Mouse (Mus musculus) adrenal gland, adult 18-20 months (tissue): ENCODE data around the gene Nbr1. TPM values are rescaled to one million over a fixed set of nuclear protein-coding genes. Genes with fewer than 3 reads are reported as not detected.
A peak's percentile ranks its signal among the peaks of the same experiment; 100 is the strongest.

Source experiments
- DNase-seq, 2 experiments: peaks; one replicate each; pipeline ENCODE4 v3.0.0; 2021 to 2022; ENCODE audit warnings: low spot score in 2 of 2
- long read RNA-seq, 2 experiments: library from polyadenylated mRNA; stranded (forward); transcript quantifications; one replicate each; pipeline ENCODE4 v2.0.0; 2021
- total RNA-seq, 2 experiments: library from RNA; stranded (reverse); gene quantifications; 1 replicate in 1 of 2; 2 replicates in 1 of 2; pipeline ENCODE4 v1.2.3; 2021

The Nbr1 gene
- 100 to 1,000 TPM; 128 to 165 TPM for total RNA-seq
- long read RNA-seq, experiment 1, full-length matches to known transcripts = 18 of 68 reads
- long read RNA-seq, experiment 1, partial matches to known transcripts = 38 of 68 reads
- long read RNA-seq, experiment 1, other reads (novel, unspliced or antisense) = 12 of 68 reads
- long read RNA-seq, experiment 2, full-length matches to known transcripts = 44 of 238 reads
- long read RNA-seq, experiment 2, partial matches to known transcripts = 157 of 238 reads
- long read RNA-seq, experiment 2, other reads (novel, unspliced or antisense) = 37 of 238 reads

- DNase-seq = peak; percentile 73 to 84
Measured at GRCm38 (mm10) chr11:101551751-101552475, at the start of gene Nbr1, which contains the start of gene Brca1. TSS of gene Nbr1 (plus strand) at chr11:101552149. TSS of gene Brca1 (minus strand) at chr11:101551955.

GRCm38 (mm10) chr11:101506269-101506780 lies 45.6 kb upstream of the Nbr1 start:
- no peak for DNase-seq

GRCm38 (mm10) chr11:101507090-101507489 lies 44.9 kb upstream of the Nbr1 start:
- no peak for DNase-seq

GRCm38 (mm10) chr11:101518937-101519336 lies 33.0 kb upstream of the Nbr1 start:
- peak in 1 of 2 experiments; percentile 7 for DNase-seq

GRCm38 (mm10) chr11:101519364-101519763 lies 32.6 kb upstream of the Nbr1 start:
- DNase-seq = no peak

- no peak for DNase-seq
Measured at GRCm38 (mm10) chr11:101524446-101524845, 27.5 kb upstream of the Nbr1 start.

GRCm38 (mm10) chr11:101525056-101525455 lies 26.9 kb upstream of the Nbr1 start:
- DNase-seq = no peak

- DNase-seq = no peak
Measured at GRCm38 (mm10) chr11:101525936-101526595, 25.9 kb upstream of the Nbr1 start.

GRCm38 (mm10) chr11:101526686-101527085 lies 25.3 kb upstream of the Nbr1 start:
- DNase-seq = no peak

GRCm38 (mm10) chr11:101543533-101543932 lies 8.4 kb upstream of the Nbr1 start:
- no peak for DNase-seq

GRCm38 (mm10) chr11:101544132-101544531 lies 7.8 kb upstream of the Nbr1 start:
- DNase-seq = no peak

- no peak for DNase-seq
Measured at GRCm38 (mm10) chr11:101548526-101548925, 3.4 kb upstream of the Nbr1 start.

- peak; percentile 80 for DNase-seq
Measured at GRCm38 (mm10) chr11:101552476-101553300, 739 bp downstream of the Nbr1 start.

GRCm38 (mm10) chr11:101553354-101553930 lies 1.5 kb downstream of the Nbr1 start:
- no peak for DNase-seq

- DNase-seq = no peak
Measured at GRCm38 (mm10) chr11:101556541-101556940, 4.6 kb downstream of the Nbr1 start.

- no peak for DNase-seq
Measured at GRCm38 (mm10) chr11:101556954-101557353, 5.0 kb downstream of the Nbr1 start.

- DNase-seq = peak in 1 of 2 experiments; percentile 22
Measured at GRCm38 (mm10) chr11:101562391-101562790, 10.4 kb downstream of the Nbr1 start.

GRCm38 (mm10) chr11:101568421-101568820 lies 16.5 kb downstream of the Nbr1 start:
- DNase-seq = no peak

GRCm38 (mm10) chr11:101576116-101576515 lies 24.2 kb downstream of the Nbr1 start:
- no peak for DNase-seq

- no peak for DNase-seq
Measured at GRCm38 (mm10) chr11:101581081-101581764, 29.3 kb downstream of the Nbr1 start.
